Mouse (Mus musculus): Measurements from ENCODE around the gene Zfp11.
"Not testable (repeated sequence)": the region's sequence is repeated elsewhere in the genome, so short reads cannot be mapped to it uniquely, and the experiment has no call there.

Zfp11 gene

DNA sequence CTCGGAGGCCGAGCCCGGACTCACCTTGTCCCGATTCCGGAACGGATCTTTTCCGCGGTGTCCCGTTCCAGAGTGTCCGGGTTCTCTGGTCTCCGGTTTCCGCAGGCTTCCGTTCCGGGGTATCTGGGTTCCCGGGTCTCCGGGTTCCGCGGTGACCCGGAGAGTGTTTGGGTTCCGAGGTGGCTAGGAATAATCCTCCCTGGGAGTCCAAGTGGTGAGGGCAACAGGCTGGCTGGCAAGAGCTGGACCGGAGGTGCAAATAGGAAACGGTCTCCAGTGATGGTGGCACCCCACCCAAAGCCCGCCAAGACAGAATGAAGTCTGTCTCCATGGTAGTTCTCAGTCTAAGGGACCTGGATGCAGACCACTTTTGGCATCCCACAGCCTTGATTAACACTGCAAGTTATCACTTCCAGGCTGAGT is at the start of gene Zfp11:
Zfp11 (minus strand) TSS at position 64 of the 423 bp plus-strand sequence.
- peak; percentile 75 for DNase-seq

- DNase-seq, result no peak
Observed at GRCm38 (mm10) chr5:129717016-129717415, 47.1 kb upstream of the Zfp11 start.

- peak; percentile 95 for DNase-seq
Observed at GRCm38 (mm10) chr5:129715326-129715861, 45.5 kb upstream of the Zfp11 start, which contains the start of gene Mrps17. Gene Mrps17, plus strand, starts transcription at chr5:129715497.

GRCm38 (mm10) chr5:129708412-129708811 is 38.5 kb upstream of the Zfp11 start, which contains the start of gene Sept14:
Gene Sept14, minus strand, starts transcription at chr5:129708512.
- DNase-seq, result no peak

DNA sequence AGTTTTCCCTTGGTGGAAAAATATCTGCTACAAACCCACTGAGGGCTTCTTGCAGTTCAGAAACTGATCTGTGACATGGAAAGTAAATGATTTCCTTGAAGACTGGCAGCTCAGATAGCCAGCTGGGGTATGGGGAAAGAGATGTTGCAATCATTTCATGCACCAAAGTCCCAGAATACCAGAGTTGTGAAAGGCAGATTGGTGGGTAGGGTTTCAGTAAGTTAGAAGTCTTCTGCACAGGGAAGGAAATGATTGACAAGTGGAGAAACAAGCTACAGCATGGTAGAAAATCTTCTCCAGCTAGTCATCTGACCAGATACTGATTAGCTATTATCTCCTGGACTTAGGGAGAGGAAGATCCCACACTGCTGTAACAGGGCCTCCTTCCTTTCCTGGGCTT is 33.5 kb upstream of the Zfp11 start:
- no peak for DNase-seq

GRCm38 (mm10) chr5:129701706-129702105 is 31.8 kb upstream of the Zfp11 start:
- no peak for DNase-seq

DNA sequence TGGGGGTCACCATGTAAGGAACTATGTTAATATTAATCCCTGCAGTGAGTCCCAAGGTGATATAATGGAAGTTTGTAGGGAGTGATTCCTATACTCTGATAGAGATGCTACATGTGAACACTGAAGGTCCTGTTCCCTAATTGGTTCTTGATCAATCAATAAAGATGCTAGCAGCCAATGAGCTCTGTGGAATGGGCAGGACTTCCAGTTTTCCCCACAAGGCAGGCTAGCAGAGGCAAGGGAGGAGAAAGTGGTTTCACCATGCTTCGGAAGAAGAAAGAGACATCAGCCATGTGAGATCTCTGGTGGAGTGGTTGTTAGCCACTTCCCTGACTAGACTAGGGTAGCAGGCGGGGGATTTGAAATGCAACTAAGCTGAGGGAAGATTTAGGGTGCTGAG is 30.6 kb upstream of the Zfp11 start:
- no peak for DNase-seq

DNA sequence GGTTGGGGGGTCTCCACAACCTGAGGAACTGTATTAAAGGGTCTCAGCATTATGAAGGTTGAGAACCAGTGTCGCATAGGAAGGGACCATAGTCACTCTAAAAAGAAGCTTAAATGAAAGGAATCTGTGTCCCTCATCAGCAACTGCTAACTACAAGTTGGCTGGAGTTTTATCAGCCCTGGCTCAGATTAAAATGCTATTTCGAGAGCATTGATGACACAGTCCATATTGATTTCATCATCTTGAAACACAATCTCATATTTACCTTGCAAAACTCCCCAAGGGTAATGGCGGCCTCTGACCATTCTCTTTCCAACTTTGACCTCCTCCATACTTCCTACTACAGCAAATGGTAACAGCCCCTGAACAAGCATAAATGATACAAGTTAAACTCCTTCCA is 20.6 kb upstream of the Zfp11 start:
- no peak for DNase-seq

DNA sequence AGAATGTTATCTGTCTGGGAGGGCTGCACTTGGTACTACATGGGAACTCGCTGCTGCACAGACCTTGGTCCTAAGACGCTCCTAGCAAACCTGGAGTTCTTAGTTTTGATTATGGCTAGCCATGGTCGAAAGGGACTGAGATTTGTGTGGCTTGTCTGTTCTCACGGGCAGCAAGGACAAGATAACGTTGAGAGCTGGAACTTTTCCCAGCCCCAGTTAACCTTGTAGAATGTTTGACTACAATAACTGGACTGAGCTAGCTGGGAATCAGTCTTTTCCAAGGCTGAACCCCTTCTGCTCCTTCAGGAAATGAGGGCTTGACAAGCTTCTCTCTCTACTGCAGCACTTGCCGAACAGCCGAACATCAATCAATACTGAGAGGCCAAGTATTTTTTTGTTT is 17.7 kb upstream of the Zfp11 start:
- DNase-seq, result no peak

DNA sequence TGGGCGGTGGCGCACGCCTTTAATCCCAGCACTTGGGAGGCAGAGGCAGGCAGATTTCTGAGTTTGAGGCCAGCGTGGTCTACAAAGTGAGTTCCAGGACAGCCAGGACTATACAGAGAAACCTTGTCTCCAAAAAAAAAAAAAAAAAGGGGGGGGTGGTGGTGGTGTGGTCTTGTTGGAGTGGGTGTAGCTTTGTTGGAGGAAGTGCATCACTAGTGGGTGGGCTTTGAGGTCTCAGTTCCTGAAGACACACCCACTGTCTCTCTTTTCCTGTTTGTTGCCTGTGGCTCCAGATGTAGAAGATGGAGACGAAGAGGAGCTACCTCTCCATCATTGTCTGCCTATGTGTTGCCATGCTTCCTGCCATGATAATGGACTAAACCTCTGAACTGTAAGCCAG is 15.2 kb upstream of the Zfp11 start:
- DNase-seq, result not testable (repeated sequence)

- DNase-seq, result no peak
Observed at GRCm38 (mm10) chr5:129669453-129670035, 355 bp downstream of the Zfp11 start.

DNA sequence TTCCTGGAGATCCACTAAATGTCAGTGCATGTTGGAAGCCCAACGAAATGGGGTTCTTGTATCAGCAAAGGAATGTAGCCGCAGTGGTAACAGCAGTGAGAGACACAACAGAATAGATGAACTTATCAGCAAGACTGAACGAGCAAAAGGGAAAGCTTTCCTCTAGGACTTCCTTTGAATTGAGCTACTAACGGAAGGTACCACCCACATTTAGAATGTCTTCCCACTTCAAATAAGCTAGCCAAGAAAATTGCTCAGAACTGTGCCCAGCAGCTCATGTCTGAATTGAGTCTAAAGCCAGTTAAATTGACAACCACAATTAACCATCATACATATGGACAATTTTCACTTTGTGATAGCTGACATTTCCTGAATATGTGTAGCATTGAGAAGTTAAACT is 2.0 kb downstream of the Zfp11 start:
- no peak for DNase-seq

GRCm38 (mm10) chr5:129666271-129666909 is 3.5 kb downstream of the Zfp11 start:
- no peak for DNase-seq

GRCm38 (mm10) chr5:129664090-129664489 is 5.8 kb downstream of the Zfp11 start:
- DNase-seq, result no peak

GRCm38 (mm10) chr5:129657931-129658330 is 12.0 kb downstream of the Zfp11 start:
- DNase-seq, result no peak

GRCm38 (mm10) chr5:129657016-129657415 is 12.9 kb downstream of the Zfp11 start:
- DNase-seq, result no peak

GRCm38 (mm10) chr5:129650858-129651257 is 19.0 kb downstream of the Zfp11 start:
- no peak for DNase-seq

DNA sequence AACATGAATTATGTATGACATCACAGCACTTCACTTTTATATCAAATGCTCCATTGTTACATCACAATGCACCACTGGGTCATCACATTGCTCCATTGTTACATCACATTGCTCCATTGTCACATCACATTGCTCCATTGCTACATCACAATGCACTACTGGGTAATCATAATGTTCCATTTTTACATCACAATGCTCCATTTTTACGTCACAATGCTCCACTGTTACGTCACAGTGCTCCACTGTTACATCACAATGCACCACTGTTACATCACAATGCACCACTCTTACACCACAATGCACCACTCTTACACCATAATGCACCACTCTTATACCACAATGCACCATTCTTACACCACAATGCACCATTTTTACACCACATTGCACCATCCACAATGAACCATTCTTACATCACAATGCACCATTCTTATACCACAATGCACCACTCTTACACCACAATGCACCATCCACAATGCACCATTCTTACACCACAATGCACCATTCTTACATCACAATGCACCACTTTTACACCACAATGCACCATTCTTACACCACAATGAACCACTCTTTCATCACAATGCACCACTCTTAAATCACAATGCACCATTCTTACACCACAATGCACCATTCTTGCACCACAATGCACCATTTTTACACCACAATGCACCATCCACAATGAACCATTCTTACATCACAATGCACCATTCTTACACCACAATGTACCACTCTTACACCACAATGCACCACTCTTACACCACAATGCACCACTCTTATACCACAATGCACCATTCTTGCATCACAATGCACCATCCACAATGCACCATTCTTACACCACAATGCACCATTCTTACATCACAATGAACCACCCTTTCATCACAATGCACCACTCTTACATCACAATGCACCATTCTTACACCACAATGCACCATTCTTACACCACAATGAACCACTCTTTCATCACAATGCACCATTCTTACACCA is 37.3 kb downstream of the Zfp11 start:
- DNase-seq, result not testable (repeated sequence)

DNA sequence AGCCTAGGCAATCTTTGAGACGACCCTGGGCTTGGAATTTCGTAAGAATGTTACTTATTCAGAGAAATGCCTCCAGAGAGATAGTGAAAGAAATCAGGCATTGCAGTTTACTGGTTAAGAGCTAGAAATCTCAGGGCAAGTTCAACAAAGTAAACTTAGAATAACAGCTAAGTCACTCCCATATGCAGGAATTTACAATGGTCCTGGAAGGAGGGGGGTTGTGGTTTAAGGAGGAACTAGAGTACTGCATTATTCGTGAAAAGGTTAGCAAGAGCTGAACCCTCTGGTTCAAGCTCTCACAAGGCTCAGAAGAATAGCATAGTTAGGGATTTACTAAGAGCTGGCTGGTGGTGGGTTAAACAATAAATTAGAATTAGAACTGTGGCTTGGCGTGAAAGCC is 43.3 kb downstream of the Zfp11 start:
- DNase-seq, result not testable (repeated sequence)

DNA sequence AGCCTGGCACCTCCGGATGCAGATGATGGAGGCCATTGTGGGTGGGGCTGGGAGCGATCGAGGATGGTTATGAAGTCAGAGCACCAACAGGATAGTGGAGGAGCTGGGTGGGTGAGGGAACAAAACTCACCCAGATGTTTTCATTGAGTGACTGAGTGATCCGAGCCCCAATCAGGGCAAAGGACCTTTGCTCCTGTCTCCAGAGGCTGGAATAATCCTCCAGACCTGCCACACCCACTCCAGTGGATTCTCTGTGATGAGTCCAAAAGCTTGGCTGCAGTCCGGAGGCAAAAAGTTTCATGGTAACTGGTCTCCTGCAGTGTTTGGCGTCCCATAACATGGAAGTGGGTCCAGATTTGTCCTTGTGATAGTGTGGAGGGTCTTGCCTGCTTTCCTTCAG is 43.8 kb downstream of the Zfp11 start:
- DNase-seq, result no peak

GRCm38 (mm10) chr5:129621361-129621760 is 48.5 kb downstream of the Zfp11 start:
- DNase-seq, result no peak

DNA sequence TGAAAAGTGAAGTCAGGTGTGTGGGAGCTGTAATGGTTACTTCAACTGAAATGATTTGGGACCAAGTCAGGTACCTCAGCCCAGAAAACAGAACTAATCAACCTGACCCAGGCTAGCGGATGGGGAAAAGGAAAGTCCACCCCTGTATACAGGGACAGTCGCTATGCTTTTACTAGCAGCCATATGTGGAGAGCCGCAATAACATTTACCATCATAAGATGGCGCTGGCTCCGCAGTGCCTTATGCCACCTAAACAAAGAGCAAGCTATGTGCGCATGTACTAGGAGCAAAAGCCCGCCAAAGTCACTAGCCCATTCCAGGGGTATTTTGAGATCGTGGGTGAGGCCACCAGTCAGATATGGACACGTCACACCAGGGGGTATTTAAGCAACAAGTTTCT is 49.3 kb downstream of the Zfp11 start:
- DNase-seq, result not testable (repeated sequence)

DNA sequence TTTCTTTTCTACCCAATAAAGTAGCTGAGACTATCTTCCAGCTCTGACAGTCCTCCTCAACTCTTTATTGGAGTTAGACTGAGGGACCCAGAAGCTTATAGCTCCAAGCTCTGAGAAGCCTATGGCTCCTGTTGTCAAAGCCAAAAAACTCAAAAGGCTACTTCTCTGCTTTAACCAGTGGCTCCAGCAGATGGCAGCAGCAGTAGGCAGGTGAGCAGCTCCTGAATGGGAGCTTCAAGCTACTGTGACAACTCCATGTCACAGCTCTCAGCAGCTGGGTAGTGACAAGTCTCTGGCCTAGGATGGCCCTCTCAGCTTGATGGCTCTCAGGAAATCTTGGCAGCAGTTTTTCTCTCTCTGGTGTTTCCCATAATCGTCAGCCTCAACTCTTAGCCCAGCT is 58.8 kb downstream of the Zfp11 start:
- DNase-seq, result peak; percentile 83
